Mouse (Mus musculus) cerebellum, adult 11-12 months (tissue): ENCODE measurements around the gene Prpf4.
A peak's percentile ranks its signal among the peaks of the same experiment; 100 is the strongest.

ENCODE experiments used
- DNase-seq: peaks from one replicate; pipeline ENCODE4 v3.0.0; 2022

The Prpf4 gene

GRCm38 (mm10) chr4:62437871-62438270 lies 29.3 kb downstream of the Prpf4 start:
- DNase-seq: no peak

GRCm38 (mm10) chr4:62439793-62440192 lies 31.2 kb downstream of the Prpf4 start:
- no peak for DNase-seq

GRCm38 (mm10) chr4:62440544-62440943 lies 31.9 kb downstream of the Prpf4 start:
- DNase-seq: peak; percentile 93

- DNase-seq: no peak
These were observed 32.4 kb downstream of the Prpf4 start for GRCm38 (mm10) chr4:62440986-62441385.

GRCm38 (mm10) chr4:62454995-62455394 lies 46.4 kb downstream of the Prpf4 start:
- DNase-seq: peak; percentile 26

GRCm38 (mm10) chr4:62459081-62459480 lies 50.5 kb downstream of the Prpf4 start:
- no peak for DNase-seq

GRCm38 (mm10) chr4:62460348-62460747 lies 51.8 kb downstream of the Prpf4 start:
- DNase-seq: no peak

DNA sequence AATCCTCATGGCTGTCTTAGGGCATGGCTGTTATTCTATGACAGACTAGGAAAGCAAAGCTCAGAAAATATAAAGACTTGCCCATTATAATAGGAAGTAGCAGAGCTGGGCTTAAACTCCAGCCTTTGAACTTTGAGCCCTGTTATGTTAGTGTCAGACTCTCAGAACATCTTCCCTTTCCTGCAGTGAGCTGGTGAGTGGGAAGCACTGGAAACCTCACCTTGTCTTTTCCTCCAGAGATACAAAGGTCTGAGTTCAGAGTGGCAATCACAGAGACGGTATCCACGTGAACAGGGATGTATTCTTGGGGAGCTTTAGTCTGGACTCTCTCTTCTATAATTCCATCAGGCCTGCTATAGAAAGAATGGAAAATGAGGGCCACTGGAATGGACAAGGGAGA lies 54.5 kb downstream of the Prpf4 start:
- no peak for DNase-seq

DNA sequence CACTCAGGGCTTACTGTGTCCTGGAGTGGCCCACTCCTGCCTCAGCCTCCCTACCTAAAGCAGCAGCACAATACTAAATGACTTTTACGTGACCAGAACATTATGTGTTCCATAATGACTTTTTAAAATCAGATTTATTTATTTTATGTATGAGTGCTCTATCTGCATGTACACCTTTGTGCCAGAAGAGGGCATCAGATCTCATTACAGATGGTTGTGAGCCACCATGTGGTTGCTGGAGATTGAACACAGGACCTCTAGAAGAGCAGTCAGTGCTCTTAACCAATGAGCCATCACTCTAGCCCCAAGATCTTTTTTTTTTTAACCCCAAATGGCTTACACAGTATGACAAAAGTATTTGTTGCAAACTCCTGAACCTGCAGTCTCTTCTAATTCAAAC lies 59.6 kb downstream of the Prpf4 start:
- DNase-seq: no peak

DNA sequence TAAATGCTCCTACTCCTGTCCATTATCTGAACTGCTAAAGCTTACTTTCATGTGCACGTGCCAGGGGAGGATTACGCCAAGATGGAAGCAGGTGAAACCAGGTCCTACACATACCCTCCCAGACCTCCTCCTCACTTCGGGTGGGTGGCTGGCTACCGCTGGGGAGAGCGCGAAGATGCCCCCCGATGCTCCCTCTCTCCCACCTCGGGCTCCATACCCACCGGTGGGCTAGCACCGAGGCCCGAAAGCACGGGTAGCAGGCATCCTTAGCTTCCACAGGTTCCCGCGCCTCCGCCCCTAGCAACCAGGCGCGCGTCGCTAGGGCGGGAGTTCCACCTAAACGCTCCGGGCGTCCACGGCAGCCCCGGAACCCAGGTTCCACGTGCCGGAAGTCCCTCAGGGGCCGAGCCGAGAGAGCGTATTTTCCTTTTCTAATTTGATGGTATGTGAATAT lies 62.0 kb downstream of the Prpf4 start, which contains the start of gene Wdr31:
Gene Wdr31, minus strand, starts transcription at position 299 of the 454 bp plus-strand sequence.
- DNase-seq: peak; percentile 76

DNA sequence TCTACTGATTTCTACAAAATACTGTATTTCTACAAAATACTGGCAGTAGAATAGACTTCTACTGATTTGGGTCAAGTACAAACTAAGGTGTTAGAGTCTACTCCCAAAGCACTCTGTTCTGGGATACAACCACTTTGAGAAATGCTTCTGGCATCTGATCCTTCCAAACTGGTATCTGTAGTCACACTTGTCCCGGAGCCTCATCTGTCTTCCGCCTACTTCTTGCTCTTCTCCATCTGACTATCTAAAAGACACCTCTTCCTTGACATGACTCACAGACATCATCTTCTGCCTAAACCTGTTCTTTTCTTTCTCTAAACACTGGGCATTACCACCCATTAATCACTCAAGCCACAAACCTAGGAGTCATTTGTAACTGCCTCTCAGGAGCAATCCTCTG lies 63.5 kb downstream of the Prpf4 start:
- no peak for DNase-seq

- no peak for DNase-seq
These were observed 66.5 kb downstream of the Prpf4 start for GRCm38 (mm10) chr4:62475131-62475530.

GRCm38 (mm10) chr4:62475793-62476192 lies 67.2 kb downstream of the Prpf4 start:
- no peak for DNase-seq
